Mouse (Mus musculus): Measurements from ENCODE around the gene Rhog.
"Not testable (repeated sequence)": the region's sequence is repeated elsewhere in the genome, so short reads cannot be mapped to it uniquely, and the experiment has no call there.

The Rhog gene

GRCm38 (mm10) chr7:102255954-102256353 lies at the start of gene Rhog:
Gene Rhog (minus strand): TSS chr7:102256054.
- no peak for DNase-seq (ENCODE audit: extremely low read depth, low read depth)

- no peak for DNase-seq (ENCODE audit: extremely low read depth, low read depth)
These were observed 49.7 kb upstream of the Rhog start for GRCm38 (mm10) chr7:102305596-102305995.

GRCm38 (mm10) chr7:102302471-102302870 lies 46.6 kb upstream of the Rhog start:
- no peak for DNase-seq (ENCODE audit: extremely low read depth, low read depth)

GRCm38 (mm10) chr7:102300761-102301160 lies 44.9 kb upstream of the Rhog start:
- no peak for DNase-seq (ENCODE audit: extremely low read depth, low read depth)

GRCm38 (mm10) chr7:102293234-102293633 lies 37.4 kb upstream of the Rhog start:
- no peak for DNase-seq (ENCODE audit: extremely low read depth, low read depth)

GRCm38 (mm10) chr7:102292228-102292627 lies 36.4 kb upstream of the Rhog start:
- no peak for DNase-seq (ENCODE audit: extremely low read depth, low read depth)

GRCm38 (mm10) chr7:102289466-102289865 lies 33.6 kb upstream of the Rhog start:
- DNase-seq (ENCODE audit: extremely low read depth, low read depth): no peak

- DNase-seq (ENCODE audit: extremely low read depth, low read depth): no peak
These were observed 26.4 kb upstream of the Rhog start for GRCm38 (mm10) chr7:102282261-102282660.

GRCm38 (mm10) chr7:102281403-102281802 lies 25.5 kb upstream of the Rhog start:
- DNase-seq (ENCODE audit: extremely low read depth, low read depth): no peak

- no peak for DNase-seq (ENCODE audit: extremely low read depth, low read depth)
These were observed 16.6 kb upstream of the Rhog start for GRCm38 (mm10) chr7:102272422-102272948.

GRCm38 (mm10) chr7:102268395-102268748 lies 12.5 kb upstream of the Rhog start:
- no peak for DNase-seq (ENCODE audit: extremely low read depth, low read depth)

GRCm38 (mm10) chr7:102267601-102268394 lies 11.9 kb upstream of the Rhog start, which contains the start of gene Stim1:
Gene Stim1 (plus strand): TSS chr7:102267806.
- DNase-seq (ENCODE audit: extremely low read depth, low read depth): no peak

- DNase-seq (ENCODE audit: extremely low read depth, low read depth): peak; percentile 81
These were observed 11.3 kb upstream of the Rhog start for GRCm38 (mm10) chr7:102267113-102267579.

GRCm38 (mm10) chr7:102266401-102267042 lies 10.7 kb upstream of the Rhog start:
- DNase-seq (ENCODE audit: extremely low read depth, low read depth): peak; percentile 97

- not testable (repeated sequence) for DNase-seq (ENCODE audit: extremely low read depth, low read depth)
These were observed 10.2 kb upstream of the Rhog start for GRCm38 (mm10) chr7:102266021-102266400.

- DNase-seq (ENCODE audit: extremely low read depth, low read depth): no peak
These were observed 7.2 kb upstream of the Rhog start for GRCm38 (mm10) chr7:102263020-102263419.

- no peak for DNase-seq (ENCODE audit: extremely low read depth, low read depth)
These were observed 4.7 kb upstream of the Rhog start for GRCm38 (mm10) chr7:102260518-102260917.

- DNase-seq (ENCODE audit: extremely low read depth, low read depth): no peak
These were observed 4.0 kb upstream of the Rhog start for GRCm38 (mm10) chr7:102259716-102260479.

GRCm38 (mm10) chr7:102258753-102259152 lies 2.9 kb upstream of the Rhog start:
- no peak for DNase-seq (ENCODE audit: extremely low read depth, low read depth)

GRCm38 (mm10) chr7:102258189-102258588 lies 2.3 kb upstream of the Rhog start:
- DNase-seq (ENCODE audit: extremely low read depth, low read depth): no peak

GRCm38 (mm10) chr7:102256636-102257035 lies 782 bp upstream of the Rhog start:
- DNase-seq (ENCODE audit: extremely low read depth, low read depth): no peak

GRCm38 (mm10) chr7:102253631-102254030 lies 2.2 kb downstream of the Rhog start:
- no peak for DNase-seq (ENCODE audit: extremely low read depth, low read depth)
